Mouse (Mus musculus): ENCODE data around the gene Spns2. TPM values are rescaled to one million over a fixed set of nuclear protein-coding genes. Genes with fewer than 3 reads are reported as not detected.
A peak's percentile ranks its signal among the peaks of the same experiment; 100 is the strongest.

Spns2 gene
- polyA plus RNA-seq, 1 experiment from 2014 or later: 8.7 TPM

- Histone ChIP-seq H3K9me3 (no peaks in the 10 kb centered on the region), H3K9ac (replicated peaks) (no peak overlapping the region), H3K27ac (replicated peaks) (no peak overlapping the region), H3K4me1 (peaks cover 10% of the 10 kb centered on the region), H3K27me3 (no peaks in the 10 kb centered on the region), H3K4me3 (no peak overlapping the region), H3K4me2 (replicated peaks) (no peak overlapping the region), H3K36me3 (no peaks in the 10 kb centered on the region)
- 75% methylated on average over 3 of the region's 3 CpGs for WGBS
- no peak for ATAC-seq (replicated peaks)
These were observed 30.2 kb upstream of the Spns2 start for GRCm38 (mm10) chr11:72519895-72520294.

GRCm38 (mm10) chr11:72519189-72519588 is 29.5 kb upstream of the Spns2 start:
- H3K9me3 ChIP-seq: no peaks in the 10 kb centered on the region
- H3K4me2 ChIP-seq (replicated peaks): no peak overlapping the region
- no peaks in the 10 kb centered on the region for H3K36me3 ChIP-seq
- no peak for ATAC-seq (replicated peaks)
- H3K4me1 ChIP-seq: peaks cover 17% of the 10 kb centered on the region
- 80% methylated on average over 4 of the region's 4 CpGs for WGBS
- H3K27ac ChIP-seq (replicated peaks): no peak overlapping the region
- no peak overlapping the region for H3K4me3 ChIP-seq
- no peaks in the 10 kb centered on the region for H3K27me3 ChIP-seq
- H3K9ac ChIP-seq (replicated peaks): no peak overlapping the region

- WGBS: 70% methylated on average over 2 of the region's 2 CpGs
These were observed 28.7 kb upstream of the Spns2 start for GRCm38 (mm10) chr11:72518449-72518848.

GRCm38 (mm10) chr11:72514967-72515366 is 25.3 kb upstream of the Spns2 start:
- Histone ChIP-seq H3K4me1 (peaks cover 9% of the 10 kb centered on the region), H3K9ac (replicated peaks) (no peak overlapping the region), H3K27ac (replicated peaks) (peak overlapping the region; percentile 48), H3K4me3 (no peak overlapping the region), H3K36me3 (no peaks in the 10 kb centered on the region), H3K9me3 (no peaks in the 10 kb centered on the region), H3K27me3 (no peaks in the 10 kb centered on the region), H3K4me2 (replicated peaks) (no peak overlapping the region)
- 16% methylated on average over 3 of the region's 3 CpGs for WGBS
- ATAC-seq (replicated peaks): peak; percentile 70

More at GRCm38 (mm10) chr11:72518449-72518848, 28.7 kb upstream of the Spns2 start:
- Histone ChIP-seq H3K4me2 (replicated peaks) (no peak overlapping the region), H3K27me3 (no peaks in the 10 kb centered on the region), H3K27ac (replicated peaks) (no peak overlapping the region), H3K36me3 (no peaks in the 10 kb centered on the region), H3K9ac (replicated peaks) (no peak overlapping the region), H3K4me3 (no peak overlapping the region), H3K4me1 (peaks cover 17% of the 10 kb centered on the region), H3K9me3 (no peaks in the 10 kb centered on the region)
- no peak for ATAC-seq (replicated peaks)

- H3K9ac ChIP-seq (replicated peaks): no peak overlapping the region
These were observed 18.9 kb upstream of the Spns2 start for GRCm38 (mm10) chr11:72508651-72509050.

GRCm38 (mm10) chr11:72507651-72508050 is 17.9 kb upstream of the Spns2 start:
- Histone ChIP-seq H3K36me3 (no peaks in the 10 kb centered on the region), H3K9ac (replicated peaks) (no peak overlapping the region), H3K27me3 (no peaks in the 10 kb centered on the region), H3K9me3 (no peaks in the 10 kb centered on the region), H3K4me1 (peaks cover 9% of the 10 kb centered on the region; the same call in 1 of the 2 replicates), H3K4me3 (no peak overlapping the region), H3K27ac (replicated peaks) (no peak overlapping the region), H3K4me2 (replicated peaks) (no peak overlapping the region)
- no peak for ATAC-seq (replicated peaks)

More at GRCm38 (mm10) chr11:72508651-72509050, 18.9 kb upstream of the Spns2 start:
- Histone ChIP-seq H3K36me3 (no peaks in the 10 kb centered on the region), H3K4me2 (replicated peaks) (no peak overlapping the region), H3K27ac (replicated peaks) (no peak overlapping the region), H3K9me3 (no peaks in the 10 kb centered on the region), H3K4me1 (0 out of 2 replicates have a peak, but pooled peaks cover under 1% of the 10 kb centered on the region), H3K27me3 (no peaks in the 10 kb centered on the region), H3K4me3 (no peak overlapping the region)
- WGBS: 88% methylated on average over 5 of the region's 5 CpGs
- ATAC-seq (replicated peaks): no peak

GRCm38 (mm10) chr11:72504016-72504797 is 14.5 kb upstream of the Spns2 start:
- Histone ChIP-seq H3K9ac (replicated peaks) (no peak overlapping the region), H3K9me3 (no peaks in the 10 kb centered on the region), H3K36me3 (no peaks in the 10 kb centered on the region), H3K4me3 (no peak overlapping the region), H3K27me3 (no peaks in the 10 kb centered on the region), H3K27ac (replicated peaks) (no peak overlapping the region), H3K4me1 (peaks cover 16% of the 10 kb centered on the region; the same call in 1 of the 2 replicates), H3K4me2 (replicated peaks) (no peak overlapping the region)
- ATAC-seq (replicated peaks): no peak
- WGBS: 78% methylated on average over 10 of the region's 10 CpGs

GRCm38 (mm10) chr11:72503501-72503921 is 13.8 kb upstream of the Spns2 start:
- H3K9me3 ChIP-seq: no peaks in the 10 kb centered on the region
- WGBS: 17% methylated on average over 5 of the region's 5 CpGs
- H3K4me3 ChIP-seq: no peak overlapping the region
- no peak overlapping the region for H3K4me2 ChIP-seq (replicated peaks)
- no peaks in the 10 kb centered on the region for H3K27me3 ChIP-seq
- ATAC-seq (replicated peaks): no peak
- no peak overlapping the region for H3K27ac ChIP-seq (replicated peaks)
- H3K36me3 ChIP-seq: no peaks in the 10 kb centered on the region
- no peak overlapping the region for H3K9ac ChIP-seq (replicated peaks)
- peaks cover 16% of the 10 kb centered on the region; the same call in 1 of the 2 replicates for H3K4me1 ChIP-seq

- 0 out of 2 replicates have a peak, but pooled peaks have one; percentile 41 for ATAC-seq (replicated peaks)
- Histone ChIP-seq H3K27me3 (no peaks in the 10 kb centered on the region), H3K4me2 (replicated peaks) (no peak overlapping the region), H3K9me3 (no peaks in the 10 kb centered on the region), H3K9ac (replicated peaks) (no peak overlapping the region), H3K27ac (replicated peaks) (peak overlapping the region; percentile 50), H3K4me1 (peaks cover 16% of the 10 kb centered on the region; the same call in 1 of the 2 replicates), H3K4me3 (no peak overlapping the region), H3K36me3 (no peaks in the 10 kb centered on the region)
- 17% methylated on average over 8 of the region's 8 CpGs for WGBS
These were observed 12.5 kb upstream of the Spns2 start for GRCm38 (mm10) chr11:72502236-72502635.

GRCm38 (mm10) chr11:72501426-72502002 is 11.8 kb upstream of the Spns2 start:
- ATAC-seq (replicated peaks): no peak
- no peak overlapping the region for H3K9ac ChIP-seq (replicated peaks)

GRCm38 (mm10) chr11:72500139-72500538 is 10.4 kb upstream of the Spns2 start:
- no peak overlapping the region for H3K27ac ChIP-seq (replicated peaks)
- no peaks in the 10 kb centered on the region for H3K9me3 ChIP-seq
- no peak overlapping the region for H3K9ac ChIP-seq (replicated peaks)
- no peak for ATAC-seq (replicated peaks)
- no peaks in the 10 kb centered on the region for H3K27me3 ChIP-seq
- WGBS: 93% methylated on average over 4 of the region's 4 CpGs
- H3K36me3 ChIP-seq: no peaks in the 10 kb centered on the region
- H3K4me3 ChIP-seq: no peak overlapping the region
- H3K4me2 ChIP-seq (replicated peaks): no peak overlapping the region
- H3K4me1 ChIP-seq: peaks cover 16% of the 10 kb centered on the region; the same call in 1 of the 2 replicates

More at GRCm38 (mm10) chr11:72501426-72502002, 11.8 kb upstream of the Spns2 start:
- Histone ChIP-seq H3K27me3 (no peaks in the 10 kb centered on the region), H3K36me3 (no peaks in the 10 kb centered on the region), H3K4me3 (no peak overlapping the region), H3K4me1 (peaks cover 16% of the 10 kb centered on the region; the same call in 1 of the 2 replicates), H3K9me3 (no peaks in the 10 kb centered on the region), H3K27ac (replicated peaks) (peak overlapping the region; percentile 50; the same call in 1 of the 2 replicates), H3K4me2 (replicated peaks) (no peak overlapping the region)
- WGBS: 43% methylated on average over 5 of the region's 5 CpGs

GRCm38 (mm10) chr11:72497367-72497766 is 7.7 kb upstream of the Spns2 start:
- no peak overlapping the region for H3K4me2 ChIP-seq (replicated peaks)
- H3K27ac ChIP-seq (replicated peaks): no peak overlapping the region
- H3K9ac ChIP-seq (replicated peaks): no peak overlapping the region
- H3K4me1 ChIP-seq: peaks cover 6% of the 10 kb centered on the region; the same call in 1 of the 2 replicates
- WGBS: 18% methylated on average over 4 of the region's 4 CpGs
- H3K27me3 ChIP-seq: no peaks in the 10 kb centered on the region
- H3K9me3 ChIP-seq: no peaks in the 10 kb centered on the region
- ATAC-seq (replicated peaks): 0 out of 2 replicates have a peak, but pooled peaks have one; percentile 19
- no peak overlapping the region for H3K4me3 ChIP-seq
- no peaks in the 10 kb centered on the region for H3K36me3 ChIP-seq

Measured in forebrain, embryonic 15.5 days (tissue).